ENCODE assay signal across 8 mouse cellular contexts in genomic region chr2:119674525-119675214, GRCm38 (mm10). TPM values are rescaled to one million over a fixed set of nuclear protein-coding genes. Genes with fewer than 3 reads are reported as not detected.
DNase-seq lines count a peak whose midpoint lies in the region; ATAC-seq lines count a peak whose summit lies in the region.

Gene Rtf1, plus strand, starts transcription at chr2:119675068.

- H3K4me2 ChIP-seq in embryonic facial prominence, embryonic 14.5 days (ENCODE audit: low read depth, low read length) = peak within 1 kb of the TSS; percentile 92
- H3K4me2 ChIP-seq in kidney, embryonic 14.5 days (replicated peaks; ENCODE audit: low read depth, low read length) = peak within 1 kb of the TSS; percentile 85
- peak within 1 kb of the TSS; percentile 75 for H3K4me2 ChIP-seq in limb, embryonic 15.5 days

- no peaks in the 10 kb centered on the region for H3K27me3 ChIP-seq in embryonic facial prominence, embryonic 14.5 days (replicated peaks; ENCODE audit: control insufficient read depth, insufficient read depth, low read length)
- no peaks in the 10 kb centered on the region; the same call in 1 of the 2 replicates for H3K27me3 ChIP-seq in kidney, embryonic 14.5 days (ENCODE audit: control insufficient read depth, insufficient read depth, low read length)
- H3K27me3 ChIP-seq in limb, embryonic 15.5 days = no peaks in the 10 kb centered on the region

- DNase-seq in 3T3-L1 (ENCODE audit: low read depth, low spot score) = peak; percentile 80
- DNase-seq in adrenal gland, postnatal 4 days (ENCODE audit: low spot score in 2 of 2) = peak; percentile 96 to 98
- peak; percentile 92 for DNase-seq in embryonic facial prominence, embryonic 14.5 days (ENCODE audit: low spot score)
- DNase-seq in heart, adult 9 months (ENCODE audit: low spot score in 2 of 2) = peak; percentile 87 to 92
- peak; percentile 60 to 88 for DNase-seq in monocyte, adult 2 months (ENCODE audit: low read depth in 1 of 2, low spot score in 2 of 2)
- peak; percentile 92 to 94 for DNase-seq in spleen, postnatal 36 days (ENCODE audit: low spot score in 2 of 2)

- peak within 1 kb of the TSS; percentile 88 for H3K27ac ChIP-seq in embryonic facial prominence, embryonic 14.5 days (replicated peaks; ENCODE audit: low read depth, low read length)
- H3K27ac ChIP-seq in kidney, embryonic 14.5 days (ENCODE audit: low read depth, low read length) = peak within 1 kb of the TSS; percentile 80
- peak within 1 kb of the TSS; percentile 92 for H3K27ac ChIP-seq in limb, embryonic 15.5 days

- no peaks in the 10 kb centered on the region for H3K9me3 ChIP-seq in embryonic facial prominence, embryonic 14.5 days (ENCODE audit: control insufficient read depth, low read length)
- H3K9me3 ChIP-seq in kidney, embryonic 14.5 days (ENCODE audit: control insufficient read depth, low read length) = no peaks in the 10 kb centered on the region
- no peaks in the 10 kb centered on the region for H3K9me3 ChIP-seq in limb, embryonic 15.5 days

- WGBS in embryonic facial prominence, embryonic 14.5 days = under 1% methylated on average over 36 of the region's 58 CpGs
- under 1% methylated on average over 55 of the region's 58 CpGs for WGBS in kidney, embryonic 14.5 days
- WGBS in limb, embryonic 15.5 days = under 1% methylated on average over 46 of the region's 58 CpGs

- H3K36me3 ChIP-seq in embryonic facial prominence, embryonic 14.5 days (ENCODE audit: control insufficient read depth, insufficient read depth, low read length) = peaks cover 1% of the 10 kb centered on the region; the same call in 1 of the 2 replicates
- peaks cover 1% of the 10 kb centered on the region; the same call in 1 of the 2 replicates for H3K36me3 ChIP-seq in kidney, embryonic 14.5 days (ENCODE audit: control insufficient read depth, insufficient read depth, low read length)
- no peaks in the 10 kb centered on the region for H3K36me3 ChIP-seq in limb, embryonic 15.5 days

- H3K4me3 ChIP-seq in embryonic facial prominence, embryonic 14.5 days (ENCODE audit: low read depth, low read length) = peak within 1 kb of the TSS; percentile 98
- H3K4me3 ChIP-seq in kidney, embryonic 14.5 days (ENCODE audit: low read length) = peak within 1 kb of the TSS; percentile 78
- peak within 1 kb of the TSS; percentile 99 for H3K4me3 ChIP-seq in limb, embryonic 15.5 days

- peak; percentile 96 for ATAC-seq in embryonic facial prominence, embryonic 14.5 days (ENCODE audit: low read depth)
- peak; percentile 98 for ATAC-seq in kidney, embryonic 14.5 days (ENCODE audit: low FRiP score, low TSS enrichment)
- ATAC-seq in limb, embryonic 15.5 days (ENCODE audit: insufficient number of reproducible peaks, low FRiP score, low TSS enrichment, low read depth) = peak; percentile 97

- H3K9ac ChIP-seq in embryonic facial prominence, embryonic 14.5 days (ENCODE audit: low read depth, low read length) = peak within 1 kb of the TSS; percentile 97
- peak within 1 kb of the TSS; percentile 89 for H3K9ac ChIP-seq in kidney, embryonic 14.5 days (ENCODE audit: low read depth, low read length)
- peak within 1 kb of the TSS; percentile 99 for H3K9ac ChIP-seq in limb, embryonic 15.5 days

- peaks cover 15% of the 10 kb centered on the region for H3K4me1 ChIP-seq in embryonic facial prominence, embryonic 14.5 days (ENCODE audit: control insufficient read depth, insufficient read depth, low read length)
- H3K4me1 ChIP-seq in kidney, embryonic 14.5 days (ENCODE audit: control insufficient read depth, insufficient read depth, low read length) = no peaks in the 10 kb centered on the region
- peaks cover 13% of the 10 kb centered on the region for H3K4me1 ChIP-seq in limb, embryonic 15.5 days

RNA-seq across cellular contexts. Expression of gene Rtf1, which starts in this region (rescaled TPM):
- total RNA-seq in adrenal gland, postnatal 4 days (2021) = 10 to 100 TPM; 39.8 to 41.6 TPM
- 23.2 and 26.2 TPM in 2 replicates for polyA plus RNA-seq in embryonic facial prominence, embryonic 14.5 days (2014; fragmentation: Nextera tagmentation; extraction: Ambion mirVana)
- polyA plus RNA-seq in kidney, embryonic 14.5 days (2014; fragmentation: Nextera tagmentation; extraction: Ambion mirVana) = 34.3 and 53.7 TPM in 2 replicates
- polyA plus RNA-seq in limb, embryonic 15.5 days (2015; fragmentation: Nextera tagmentation; extraction: Ambion mirVana) = 44.9 and 46.8 TPM in 2 replicates

Comparison
In these comparisons a context has a peak if more than half of its experiments do, and no peak if none do; other contexts are left out.
1. Peak in every context shown above with its lines: DNase-seq, ATAC-seq, H3K4me3 ChIP-seq and H3K27ac ChIP-seq.